ENCODE assay signal across 18 mouse cellular contexts in genomic region chr15:85647593-85647992, GRCm38 (mm10).
A peak's percentile ranks its signal among the peaks of the same experiment; 100 is the strongest.
DNase-seq lines count a peak whose midpoint lies in the region; ATAC-seq and TF ChIP-seq lines count a peak whose summit lies in the region.
"Had no signal": no experiment of that assay in that cellular context is flagged by ENCODE, and none has a peak within 500 bp of the region (broad histone marks: within the 10 kb centered on the region; RNA-seq: fewer than 3 reads in every experiment).

No protein-coding gene starts in this region.

- H3K9ac ChIP-seq in embryonic facial prominence, embryonic 15.5 days: no peak overlapping the region
- H3K9ac ChIP-seq in hindbrain, postnatal 0 days (replicated peaks; ENCODE audit: low read length): no peak overlapping the region
- H3K9ac ChIP-seq: embryonic facial prominence, embryonic 12.5 days; liver, embryonic 14.5 days had no signal

- no peak overlapping the region for H3K27ac ChIP-seq in embryonic facial prominence, embryonic 15.5 days (replicated peaks)
- no peak overlapping the region for H3K27ac ChIP-seq in embryonic facial prominence, embryonic 10.5 days (replicated peaks)
- H3K27ac ChIP-seq in kidney, adult 2 months (ENCODE audit: insufficient read depth, low read depth, low read length): no peak overlapping the region
- H3K27ac ChIP-seq in hindbrain, postnatal 0 days: no peak overlapping the region
- H3K27ac ChIP-seq: embryonic facial prominence, embryonic 12.5 days; forebrain, embryonic 10.5 days; liver, embryonic 14.5 days had no signal

- TF ChIP-seq POLR2A in kidney, adult 2 months (IDR thresholded peaks at IDR 0.05; ENCODE audit: low read depth, low read length): no peak

- TF ChIP-seq CTCF in kidney, adult 2 months (conservative IDR thresholded peaks at IDR 0.05; ENCODE audit: insufficient read depth, insufficient read length, low read depth, low read length): no peak
- TF ChIP-seq CTCF in hindbrain, postnatal 0 days (IDR thresholded peaks at IDR 0.05; ENCODE audit: low read depth): no peak

- no peak overlapping the region for H3K4me3 ChIP-seq in embryonic facial prominence, embryonic 15.5 days (replicated peaks)
- no peak overlapping the region for H3K4me3 ChIP-seq in embryonic facial prominence, embryonic 10.5 days
- H3K4me3 ChIP-seq in kidney, adult 2 months (ENCODE audit: insufficient read depth, low read depth, low read length): no peak overlapping the region
- H3K4me3 ChIP-seq in hindbrain, postnatal 0 days (ENCODE audit: low read length): no peak overlapping the region
- H3K4me3 ChIP-seq: embryonic facial prominence, embryonic 12.5 days; forebrain, embryonic 10.5 days had no signal

- no peak for ATAC-seq in embryonic facial prominence, embryonic 15.5 days (ENCODE audit: insufficient number of reproducible peaks, low FRiP score, low TSS enrichment, low read depth)
- no peak for ATAC-seq in hindbrain, postnatal 0 days
- ATAC-seq: inflammation-experienced regulatory T-cells, adult 6 months had no signal

- H3K9me3 ChIP-seq in embryonic facial prominence, embryonic 15.5 days (replicated peaks): no peaks in the 10 kb centered on the region
- no peaks in the 10 kb centered on the region for H3K9me3 ChIP-seq in embryonic facial prominence, embryonic 10.5 days
- no peaks in the 10 kb centered on the region for H3K9me3 ChIP-seq in hindbrain, postnatal 0 days (ENCODE audit: low read length)
- H3K9me3 ChIP-seq: embryonic facial prominence, embryonic 12.5 days; forebrain, embryonic 10.5 days; G1E had no signal

- no peak for DNase-seq in embryonic facial prominence, embryonic 10.5 days (ENCODE audit: low spot score)
- peak; percentile 57 for DNase-seq in kidney, adult 2 months
- DNase-seq in kidney, adult 18-20 months: no peak
- peak; percentile 55 for DNase-seq in right cerebral cortex, adult 18-20 months
- DNase-seq in right cerebral cortex, adult 2 months (ENCODE audit: low spot score in 2 of 2): no peak
- DNase-seq in hindbrain, postnatal 0 days (ENCODE audit: low spot score): no peak
- DNase-seq: cerebellum, adult 11 months; cerebellum, postnatal 36 days; heart, postnatal 14 days; lung, postnatal 36 days; right cerebral cortex, postnatal 25 days had no signal

- peaks cover 55% of the 10 kb centered on the region for H3K4me1 ChIP-seq in embryonic facial prominence, embryonic 15.5 days
- H3K4me1 ChIP-seq in embryonic facial prominence, embryonic 10.5 days: peaks cover 18% of the 10 kb centered on the region
- H3K4me1 ChIP-seq in kidney, adult 2 months (ENCODE audit: control insufficient read depth, insufficient read depth, low read length): peaks cover 11% of the 10 kb centered on the region; the same call in 1 of the 2 replicates
- peaks cover 25% of the 10 kb centered on the region for H3K4me1 ChIP-seq in hindbrain, postnatal 0 days (ENCODE audit: insufficient read depth, low read length)

- WGBS in embryonic facial prominence, embryonic 15.5 days: 49% methylated on average over 6 of the region's 6 CpGs
- 88% methylated on average over 6 of the region's 6 CpGs for WGBS in embryonic facial prominence, embryonic 10.5 days
- WGBS in kidney, adult 2 months: 37% methylated on average over 6 of the region's 6 CpGs
- 58% methylated on average over 6 of the region's 6 CpGs for WGBS in hindbrain, postnatal 0 days

- 0 out of 2 replicates have a peak overlapping the region, but pooled peaks have one; percentile 79 for H3K4me2 ChIP-seq in embryonic facial prominence, embryonic 15.5 days (replicated peaks)
- no peak overlapping the region for H3K4me2 ChIP-seq in hindbrain, postnatal 0 days (ENCODE audit: low read depth, low read length)
- H3K4me2 ChIP-seq: midbrain, embryonic 11.5 days had no signal

- H3K27me3 ChIP-seq in embryonic facial prominence, embryonic 15.5 days: no peaks in the 10 kb centered on the region
- H3K27me3 ChIP-seq in embryonic facial prominence, embryonic 10.5 days (replicated peaks; ENCODE audit: low read depth, poor library complexity, severe bottlenecking): peaks cover 98% of the 10 kb centered on the region
- no peaks in the 10 kb centered on the region for H3K27me3 ChIP-seq in kidney, adult 2 months (replicated peaks; ENCODE audit: control insufficient read depth, insufficient read depth, low read length)
- H3K27me3 ChIP-seq in hindbrain, postnatal 0 days (ENCODE audit: insufficient read depth, low read length): no peaks in the 10 kb centered on the region

- H3K36me3 ChIP-seq in embryonic facial prominence, embryonic 15.5 days: no peaks in the 10 kb centered on the region
- H3K36me3 ChIP-seq in embryonic facial prominence, embryonic 10.5 days (replicated peaks): no peaks in the 10 kb centered on the region
- H3K36me3 ChIP-seq in kidney, adult 2 months (ENCODE audit: control insufficient read depth, insufficient read depth, low read length): no peaks in the 10 kb centered on the region
- H3K36me3 ChIP-seq in hindbrain, postnatal 0 days (ENCODE audit: insufficient read depth, low read length): no peaks in the 10 kb centered on the region
- H3K36me3 ChIP-seq: embryonic facial prominence, embryonic 12.5 days; forebrain, embryonic 10.5 days; G1E had no signal

Comparison
In these comparisons a context has a peak if more than half of its experiments do, and no peak if none do; other contexts are left out.
1. DNase-seq: peak in kidney, adult 2 months (single experiment) and right cerebral cortex, adult 18-20 months (single experiment); none in embryonic facial prominence, embryonic 10.5 days (single experiment), kidney, adult 18-20 months (single experiment), right cerebral cortex, adult 2 months (0 of 2) and hindbrain, postnatal 0 days (single experiment).